Mouse (Mus musculus) left cerebral cortex, postnatal 14 days (tissue): ENCODE data around the gene Nme6. TPM values are rescaled to one million over a fixed set of nuclear protein-coding genes. Genes with fewer than 3 reads are reported as not detected.

ENCODE experiments used
- DNase-seq, 2 experiments: peaks; one replicate each; pipeline ENCODE4 v3.0.0; 2021 to 2022; ENCODE audit warnings: low spot score in 2 of 2, mixed read lengths in 1 of 2
- intact Hi-C: fragments of 180-260 bp; cut with DNase I; formaldehyde crosslinking; loops from one replicate; pipeline ENCODE4 v1.15.1; 2025
- microRNA-seq, 2 experiments: library from miRNA; unstranded; fragments of <30 nt; microRNA quantifications; one replicate each; pipeline ENCODE4 v1.2.0; 2022
- total RNA-seq, 2 experiments: library from RNA; stranded (reverse); gene quantifications; 2 replicates each; pipeline ENCODE4 v1.2.3; 2021

The Nme6 gene
- total RNA-seq, 2 experiments from 2014 or later = 6.2 to 8.8 TPM

GRCm38 (mm10) chr9:109863085-109863484 is 30.5 kb downstream of the Nme6 start:
- no peak for DNase-seq
- intact Hi-C loops = loop anchor here (10.0 kb wide), 1 partner anchor 778 kb away; the partner anchor contains the start of genes Ccdc51 and Tma7

- intact Hi-C loops = loop anchor here (10.0 kb wide), 1 partner anchor 781 kb away; the partner anchor contains the start of genes Ccdc51 and Tma7
- no peak for DNase-seq
Measured at GRCm38 (mm10) chr9:109866218-109866617, 33.7 kb downstream of the Nme6 start.

GRCm38 (mm10) chr9:109870983-109871572 is 38.5 kb downstream of the Nme6 start:
- DNase-seq = no peak
- intact Hi-C loops = no loop called here

- DNase-seq = peak; percentile 96 to 98
- intact Hi-C loops = no loop called here
Measured at GRCm38 (mm10) chr9:109874797-109875691, 42.5 kb downstream of the Nme6 start, which contains the start of gene Cdc25a. Gene Cdc25a, plus strand, starts transcription at chr9:109875579.

GRCm38 (mm10) chr9:109875695-109876601 is 43.4 kb downstream of the Nme6 start:
- intact Hi-C loops = no loop called here

GRCm38 (mm10) chr9:109876756-109877155 is 44.2 kb downstream of the Nme6 start:
- intact Hi-C loops = no loop called here
- DNase-seq = no peak

More at GRCm38 (mm10) chr9:109875695-109876601, 43.4 kb downstream of the Nme6 start:
- peak; percentile 33 to 44 for DNase-seq

GRCm38 (mm10) chr9:109877666-109878065 is 45.1 kb downstream of the Nme6 start:
- intact Hi-C loops = no loop called here

GRCm38 (mm10) chr9:109879305-109879704 is 46.8 kb downstream of the Nme6 start:
- intact Hi-C loops = no loop called here
- no peak for DNase-seq

More at GRCm38 (mm10) chr9:109877666-109878065, 45.1 kb downstream of the Nme6 start:
- no peak for DNase-seq

- intact Hi-C loops = no loop called here
Measured at GRCm38 (mm10) chr9:109886259-109886658, 53.7 kb downstream of the Nme6 start.

GRCm38 (mm10) chr9:109887321-109887720 is 54.8 kb downstream of the Nme6 start:
- no peak for DNase-seq
- intact Hi-C loops = no loop called here

More at GRCm38 (mm10) chr9:109886259-109886658, 53.7 kb downstream of the Nme6 start:
- no peak for DNase-seq

- DNase-seq = no peak
- intact Hi-C loops = loop anchor here (5.0 to 10.0 kb wide), 3 partner anchors 41 to 403 kb away; partner anchors contain the start of gene Map4
Measured at GRCm38 (mm10) chr9:109891501-109891900, 59.0 kb downstream of the Nme6 start.

Small RNAs within 50 kb of the gene (microRNA-seq; reads per million reads assigned to microRNA genes)
- 0 to 0.34 reads per million in 2 experiments for gene Mir7089

Other genes with a start within 250 kb of the Nme6 start
- gene Fbxw24, start 206.7 kb upstream of the Nme6 start, total RNA-seq = not detected
- not detected for gene Fbxw25, start 168.1 kb upstream of the Nme6 start, total RNA-seq
- gene Fbxw18, start 130.0 kb upstream of the Nme6 start, total RNA-seq = not detected
- gene Fbxw26, start 86.7 kb upstream of the Nme6 start, total RNA-seq = not detected
- gene Fbxw27, start 42.1 kb upstream of the Nme6 start, total RNA-seq = not detected
- gene Spink8, start 20.5 kb upstream of the Nme6 start, total RNA-seq = 1 to 10 TPM; 2.7 to 2.9 TPM
- not detected for gene Camp, start 16.9 kb downstream of the Nme6 start, total RNA-seq
- gene Cdc25a, start 42.8 kb downstream of the Nme6 start, total RNA-seq = 1 to 10 TPM; 4.5 TPM
- 100 to 1,000 TPM; 376 to 378 TPM for gene Map4, start 98.7 kb downstream of the Nme6 start, total RNA-seq